Mouse (Mus musculus) MEL (cell line): ENCODE data around the gene Emsy. TPM values are rescaled to one million over a fixed set of nuclear protein-coding genes. Genes with fewer than 3 reads are reported as not detected.
A peak's percentile ranks its signal among the peaks of the same experiment; 100 is the strongest.

Experiments used
- DNase-seq: peaks from one replicate; pipeline ENCODE4 v3.0.0; 2011; ENCODE audit warnings: low read depth, low spot score
- H3K27ac ChIP-seq: 2 replicates; pipeline ENCODE4 v1.5.1; 2012; ENCODE audit warnings: low read depth, mild to moderate bottlenecking, control low read depth, low read length, moderate library complexity; ENCODE audit not compliant: control insufficient read depth
- H3K27me3 ChIP-seq, 2 experiments: fragments of 150-350 bp in 1 of 2; sonication (generic) in 1 of 2; 2 replicates each; pipeline ENCODE4 v1.6.1; 2012; ENCODE audit warnings: low read length in 2 of 2, mild to moderate bottlenecking in 2 of 2, improper control_type of control experiment in 1 of 2, moderate library complexity in 1 of 2; ENCODE audit not compliant: insufficient read depth in 2 of 2, control insufficient read depth in 1 of 2
- H3K36me3 ChIP-seq, 2 experiments: 2 replicates each; pipeline ENCODE4 v1.6.1; 2012 to 2014; ENCODE audit warnings: low read length in 2 of 2, improper control_type of control experiment in 1 of 2, inconsistent platforms in 1 of 2, mild to moderate bottlenecking in 1 of 2; ENCODE audit not compliant: insufficient read depth in 2 of 2, control insufficient read depth in 1 of 2
- H3K4me1 ChIP-seq, 2 experiments: fragments of 150-350 bp in 1 of 2; sonication (generic) in 1 of 2; 2 replicates each; pipeline ENCODE4 v1.6.1; 2012; ENCODE audit warnings: low read length in 2 of 2, improper control_type of control experiment in 1 of 2, mild to moderate bottlenecking in 1 of 2; ENCODE audit not compliant: insufficient read depth in 2 of 2, control insufficient read depth in 1 of 2
- H3K4me3 ChIP-seq, 2 experiments: fragments of 150-350 bp in 1 of 2; sonication (generic) in 1 of 2; 2 replicates each; pipeline ENCODE4 v1.5.1; 2012; ENCODE audit warnings: low read depth in 2 of 2, low read length in 2 of 2, mild to moderate bottlenecking in 2 of 2, moderate library complexity in 2 of 2, control low read depth in 1 of 2, improper control_type of control experiment in 1 of 2; ENCODE audit not compliant: control insufficient read depth in 1 of 2, insufficient read depth in 1 of 2
- H3K79me2 ChIP-seq: 2 replicates; pipeline ENCODE4 v1.6.1; 2012; ENCODE audit warnings: mild to moderate bottlenecking, low read length, moderate library complexity; ENCODE audit not compliant: control insufficient read depth, poor library complexity, insufficient read depth
- H3K9ac ChIP-seq: 2 replicates; pipeline ENCODE4 v1.6.1; 2012; ENCODE audit warnings: low read depth, mild to moderate bottlenecking, control low read depth, low read length, moderate library complexity; ENCODE audit not compliant: control insufficient read depth, poor library complexity, severe bottlenecking
- H3K9me3 ChIP-seq: fragments of 150-350 bp; sonication (generic); replicated peaks from 2 replicates; pipeline ENCODE4 v1.6.1; 2012; ENCODE audit warnings: mild to moderate bottlenecking, low read length, improper control_type of control experiment, moderate library complexity; ENCODE audit not compliant: insufficient read depth
- CHD2 ChIP-seq: IDR thresholded peaks from 2 replicates; pipeline ENCODE4 v1.6.1; 2011; ENCODE audit warnings: low read length, improper control_type of control experiment
- E2F4 ChIP-seq: IDR thresholded peaks from 2 replicates; pipeline ENCODE4 v1.6.1; 2011; ENCODE audit warnings: low read depth, low read length, improper control_type of control experiment, borderline replicate concordance
- ETS1 ChIP-seq: IDR thresholded peaks from 2 replicates; pipeline ENCODE4 v1.6.1; 2012; ENCODE audit warnings: low read depth, mild to moderate bottlenecking, inconsistent platforms, low read length, improper control_type of control experiment, moderate library complexity
- GATA1 ChIP-seq: IDR thresholded peaks from 2 replicates; pipeline ENCODE4 v1.6.1; 2011; ENCODE audit warnings: low read depth, low read length, improper control_type of control experiment
- HCFC1 ChIP-seq: IDR thresholded peaks from 2 replicates; pipeline ENCODE4 v1.6.1; 2012; ENCODE audit warnings: low read depth, mild to moderate bottlenecking, inconsistent platforms, low read length, improper control_type of control experiment, moderate library complexity
- MXI1 ChIP-seq: IDR thresholded peaks from 2 replicates; pipeline ENCODE4 v1.6.1; 2011; ENCODE audit warnings: mild to moderate bottlenecking, low read depth, low read length, improper control_type of control experiment
- MYB ChIP-seq: IDR thresholded peaks from 2 replicates; pipeline ENCODE4 v1.6.1; 2011; ENCODE audit warnings: mild to moderate bottlenecking, low read depth, low read length, improper control_type of control experiment
- MYC ChIP-seq: IDR thresholded peaks from 2 replicates; pipeline ENCODE4 v1.6.1; 2011; ENCODE audit warnings: low read depth, mild to moderate bottlenecking, low read length, improper control_type of control experiment, moderate library complexity
- NRF1 ChIP-seq: IDR thresholded peaks from 2 replicates; pipeline ENCODE4 v1.6.1; 2014; ENCODE audit warnings: low read depth, mild to moderate bottlenecking, inconsistent platforms, low read length, improper control_type of control experiment, moderate library complexity; ENCODE audit not compliant: poor library complexity, insufficient read depth, severe bottlenecking
- POLR2A ChIP-seq, 2 experiments: IDR thresholded peaks; 2 replicates each; pipeline ENCODE4 v1.6.1; 2011 to 2012; ENCODE audit warnings: low read length in 2 of 2, mild to moderate bottlenecking in 2 of 2, control low read depth in 1 of 2, improper control_type of control experiment in 1 of 2, low read depth in 1 of 2, moderate library complexity in 1 of 2; ENCODE audit not compliant: control insufficient read depth in 1 of 2, insufficient read depth in 1 of 2, poor library complexity in 1 of 2
- RAD21 ChIP-seq: IDR thresholded peaks from 2 replicates; pipeline ENCODE4 v1.6.1; 2011; ENCODE audit warnings: mild to moderate bottlenecking, low read depth, low read length, improper control_type of control experiment
- RCOR1 ChIP-seq: IDR thresholded peaks from 2 replicates; pipeline ENCODE4 v1.6.1; 2012; ENCODE audit warnings: low read depth, mild to moderate bottlenecking, inconsistent platforms, low read length, improper control_type of control experiment
- SIN3A ChIP-seq: IDR thresholded peaks from 2 replicates; pipeline ENCODE4 v1.6.1; 2012; ENCODE audit warnings: low read length, improper control_type of control experiment, inconsistent platforms
- TAL1 ChIP-seq: IDR thresholded peaks from 2 replicates; pipeline ENCODE4 v1.6.1; 2012; ENCODE audit warnings: mild to moderate bottlenecking, inconsistent platforms, low read length, moderate library complexity, mixed read lengths
- TBP ChIP-seq: IDR thresholded peaks from 2 replicates; pipeline ENCODE4 v1.8.0; 2011; ENCODE audit warnings: low read depth, low read length, improper control_type of control experiment
- UBTF ChIP-seq: IDR thresholded peaks from 2 replicates; pipeline ENCODE4 v1.6.1; 2012; ENCODE audit warnings: low read depth, mild to moderate bottlenecking, inconsistent platforms, low read length, improper control_type of control experiment, moderate library complexity, borderline replicate concordance; ENCODE audit not compliant: insufficient read depth
- USF1 ChIP-seq: IDR thresholded peaks from 2 replicates; pipeline ENCODE4 v1.6.1; 2014; ENCODE audit warnings: low read depth, mild to moderate bottlenecking, inconsistent platforms, low read length, improper control_type of control experiment, moderate library complexity
- USF2 ChIP-seq, 2 experiments: IDR thresholded peaks; 2 replicates each; pipeline ENCODE4 v1.6.1; 2011 to 2012; ENCODE audit warnings: improper control_type of control experiment in 2 of 2, low read length in 2 of 2, borderline replicate concordance in 1 of 2, inconsistent platforms in 1 of 2, low read depth in 1 of 2, mild to moderate bottlenecking in 1 of 2; ENCODE audit not compliant: insufficient read depth in 1 of 2
- ZKSCAN1 ChIP-seq: IDR thresholded peaks from 2 replicates; pipeline ENCODE4 v1.6.1; 2012; ENCODE audit warnings: low read depth, mild to moderate bottlenecking, inconsistent platforms, low read length, improper control_type of control experiment, moderate library complexity
- polyA plus RNA-seq, 2 experiments: library from polyadenylated mRNA; stranded (reverse) in 1 of 2; unstranded in 1 of 2; fragments of >175 nt in 1 of 2; fragments of >200 nt in 1 of 2; gene quantifications; 2 replicates each; pipeline versions ENCODE4 v1.2.1 to v1.2.4; 2012; ENCODE audit warnings: low replicate concordance in 2 of 2, low read depth in 1 of 2; ENCODE audit not compliant: insufficient read length in 2 of 2, insufficient read depth in 1 of 2, missing spikeins in 1 of 2
- total RNA-seq: library from RNA; depleted of rRNA; stranded (reverse); fragments of 300-350 nt; gene quantifications from 2 replicates; pipeline ENCODE4 v1.2.3, GENCODE M21; 2012

The Emsy gene
- total and polyA plus RNA-seq, 3 experiments: 10.2 to 24.1 TPM; not detected in 1

DNA sequence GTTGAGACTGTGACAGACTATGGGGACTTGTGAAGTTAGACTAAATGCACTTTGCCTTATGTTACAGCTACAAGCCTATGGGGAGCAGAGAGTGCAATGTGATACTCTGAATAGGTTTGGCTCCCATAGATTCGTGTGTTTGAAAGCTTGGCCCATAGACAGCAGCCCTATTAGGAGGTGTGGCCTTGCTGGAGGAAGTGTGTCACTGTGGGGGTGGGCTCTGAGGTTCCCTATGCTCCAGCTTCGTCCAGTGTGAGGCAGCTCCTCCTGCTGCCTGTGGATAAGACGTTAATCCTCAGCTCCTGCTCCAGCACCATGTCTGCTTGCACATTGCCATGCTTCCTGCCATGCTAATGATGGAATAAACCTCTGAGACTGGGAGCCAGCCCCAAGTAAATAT, 34.2 kb upstream of the Emsy start (continued):
- TF ChIP-seq NRF1: no peak
- peak; percentile 40; the same call in 1 of the 2 replicates for TF ChIP-seq SIN3A
- peak; percentile 13; the same call in 1 of the 2 replicates for TF ChIP-seq MXI1
- TF ChIP-seq RCOR1: no peak
- TF ChIP-seq GATA1: no peak
- no peak for TF ChIP-seq ZKSCAN1
- TF ChIP-seq POLR2A (IDR thresholded peaks at IDR 0.05; ENCODE audit: control insufficient read depth in 1 of 2, insufficient read depth in 1 of 2, low read depth in 1 of 2, low read length in 2 of 2, poor library complexity in 1 of 2): peak; percentile 75 to 90
- no peak for TF ChIP-seq MYC
- no peak for TF ChIP-seq E2F4
- TF ChIP-seq HCFC1: peak; percentile 70
- TF ChIP-seq RAD21: no peak
- peak; percentile 60; the same call in 1 of the 2 replicates for TF ChIP-seq TBP
- no peak for TF ChIP-seq CHD2
- TF ChIP-seq TAL1: no peak

DNA sequence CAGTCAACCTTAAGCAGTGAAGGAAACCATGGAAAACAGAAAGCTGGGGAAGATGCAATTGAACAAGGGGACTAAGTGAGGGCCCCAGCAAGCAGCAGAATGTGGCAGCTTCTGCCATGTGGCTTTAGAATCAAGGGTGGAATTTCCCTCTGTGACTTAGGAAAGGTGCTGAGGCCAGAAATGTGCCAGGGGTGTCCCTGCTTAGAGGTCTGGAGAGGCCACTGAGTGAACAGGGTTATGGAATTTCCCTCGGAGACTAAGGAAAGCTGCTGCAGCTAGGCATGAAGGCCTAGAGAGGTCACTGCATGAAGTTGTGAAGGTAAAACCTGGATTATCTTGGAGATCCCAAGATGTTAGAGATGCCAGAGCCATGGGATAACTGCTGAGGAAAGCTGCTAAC, 33.5 kb upstream of the Emsy start:
- Histone ChIP-seq H3K9ac (no peak overlapping the region), H3K27me3 (no peaks in the 10 kb centered on the region), H3K27ac (no peak overlapping the region), H3K4me3 (no peak overlapping the region)
- TF ChIP-seq E2F4: no peak
- no peak for TF ChIP-seq GATA1
- TF ChIP-seq SIN3A: no peak
- TF ChIP-seq USF1: no peak
- TF ChIP-seq RAD21: no peak
- no peak for TF ChIP-seq ETS1
- TF ChIP-seq UBTF: no peak
- TF ChIP-seq USF2 (IDR thresholded peaks at IDR 0.05; ENCODE audit: borderline replicate concordance in 1 of 2, insufficient read depth in 1 of 2, low read depth in 1 of 2, low read length in 2 of 2): no peak
- TF ChIP-seq MYB: no peak
- TF ChIP-seq TBP: no peak
- TF ChIP-seq, all 39 proteins: peak for 0
- H3K36me3 ChIP-seq: peaks cover 0 to 27% of the 10 kb centered on the region in 2 experiments; a peak in 2 of 4 replicates
- peaks cover 5% of the 10 kb centered on the region for H3K79me2 ChIP-seq
- peaks cover 0 to 24% of the 10 kb centered on the region in 2 experiments; a peak in 2 of 4 replicates for H3K4me1 ChIP-seq
- DNase-seq: no peak
- H3K9me3 ChIP-seq: no peaks in the 10 kb centered on the region
